Mouse (Mus musculus) midbrain, embryonic 14.5 days (tissue): ENCODE results near the gene Prss57. TPM values are rescaled to one million over a fixed set of nuclear protein-coding genes. Genes with fewer than 3 reads are reported as not detected.
A peak's percentile ranks its signal among the peaks of the same experiment; 100 is the strongest.

ENCODE experiments used
- ATAC-seq: fragments of 200-750 bp; cut with Nextera tagmentation; 2 replicates; pipeline ENCODE4 v1.8.0; 2017; ENCODE audit warnings: moderate number of reproducible peaks, moderate library complexity; ENCODE audit not compliant: low FRiP score, low TSS enrichment
- DNase-seq: peaks from one replicate; pipeline ENCODE4 v3.0.0-alpha.2; 2015
- H3K27ac ChIP-seq: fragments of 300-500 bp; sonication (generic); replicated peaks from 2 replicates; pipeline ENCODE4 v1.5.1; 2014; ENCODE audit warnings: mild to moderate bottlenecking, low read depth, low read length, moderate library complexity
- H3K27me3 ChIP-seq: fragments of 300-500 bp; sonication (generic); 2 replicates; pipeline ENCODE4 v1.6.1; 2014; ENCODE audit warnings: low read length, control low read depth, mixed read lengths; ENCODE audit not compliant: control insufficient read depth, insufficient read depth
- H3K36me3 ChIP-seq: fragments of 300-500 bp; sonication (generic); 2 replicates; pipeline ENCODE4 v1.6.1; 2014; ENCODE audit warnings: low read length, control low read depth; ENCODE audit not compliant: control insufficient read depth, insufficient read depth
- H3K4me1 ChIP-seq: fragments of 300-500 bp; sonication (generic); 2 replicates; pipeline ENCODE4 v1.6.1; 2014; ENCODE audit warnings: mild to moderate bottlenecking, antibody characterized with exemption, low read length, control low read depth; ENCODE audit not compliant: control insufficient read depth, insufficient read depth
- H3K4me2 ChIP-seq: fragments of 300-500 bp; sonication (generic); 2 replicates; pipeline ENCODE4 v1.6.1; 2014; ENCODE audit warnings: mild to moderate bottlenecking, low read length, moderate library complexity
- H3K4me3 ChIP-seq: fragments of 300-500 bp; sonication (generic); replicated peaks from 2 replicates; pipeline ENCODE4 v1.5.1; 2014; ENCODE audit warnings: low read depth, low read length
- H3K9ac ChIP-seq: fragments of 300-500 bp; sonication (generic); replicated peaks from 2 replicates; pipeline ENCODE4 v1.6.1; 2014; ENCODE audit warnings: mild to moderate bottlenecking, low read length, moderate library complexity
- H3K9me3 ChIP-seq: fragments of 300-500 bp; sonication (generic); 2 replicates; pipeline ENCODE4 v1.6.1; 2016; ENCODE audit warnings: low read length, control low read depth, mixed read lengths; ENCODE audit not compliant: control insufficient read depth
- WGBS: fragments of 180-500 bp; shearing (Covaris S2); extraction: QIAGEN DNeasy Blood & Tissue Kit; methylation state at CpG from one replicate; pipeline ENCODE4 v1.1.7; 2014; 5-methylcytosine and 5-hydroxymethylcytosine counted together
- polyA plus RNA-seq: library from polyadenylated mRNA; unstranded; fragments of >200 nt; fragmentation: Nextera tagmentation; extraction: Ambion mirVana; gene quantifications from 2 replicates; pipeline ENCODE4 v1.2.1, GENCODE M21; 2014

Gene Prss57
- polyA plus RNA-seq, 1 experiment from 2014 or later = 0.30 TPM

GRCm38 (mm10) chr10:79793051-79793737 lies 2.4 kb upstream of the Prss57 start, which contains the start of gene Palm:
Gene Palm, plus strand, starts transcription at chr10:79793572.
- Histone ChIP-seq H3K4me2 (peak within 1 kb of the TSS; percentile 91), H3K27ac (peak within 1 kb of the TSS; percentile 95), H3K27me3 (no peaks in the 10 kb centered on the region), H3K36me3 (no peaks in the 10 kb centered on the region), H3K4me3 (peak within 1 kb of the TSS; percentile 98), H3K9ac (peak within 1 kb of the TSS; percentile 96), H3K9me3 (no peaks in the 10 kb centered on the region), H3K4me1 (peaks cover 22% of the 10 kb centered on the region)
- WGBS = 6% methylated on average over 49 of the region's 51 CpGs
- ATAC-seq (peak; percentile 74), DNase-seq (peak; percentile 94)

- WGBS = 85% methylated on average over 5 of the region's 5 CpGs
- Histone ChIP-seq H3K4me3 (no peak overlapping the region), H3K9me3 (no peaks in the 10 kb centered on the region), H3K36me3 (no peaks in the 10 kb centered on the region), H3K9ac (no peak overlapping the region), H3K27ac (no peak overlapping the region), H3K4me2 (0 out of 2 replicates have a peak overlapping the region, but pooled peaks have one; percentile 91), H3K4me1 (peaks cover 22% of the 10 kb centered on the region), H3K27me3 (no peaks in the 10 kb centered on the region)
- DNase-seq (no peak), ATAC-seq (no peak)
Measured at GRCm38 (mm10) chr10:79792339-79793040, 1.7 kb upstream of the Prss57 start.

GRCm38 (mm10) chr10:79789581-79789980 lies 1.2 kb downstream of the Prss57 start:
- no peaks in the 10 kb centered on the region for H3K27me3 ChIP-seq
- H3K36me3 ChIP-seq = no peaks in the 10 kb centered on the region
- no peak overlapping the region for H3K4me3 ChIP-seq
- H3K4me2 ChIP-seq = no peak overlapping the region
- H3K9me3 ChIP-seq = no peaks in the 10 kb centered on the region
- H3K4me1 ChIP-seq = no peaks in the 10 kb centered on the region; the same call in 1 of the 2 replicates
- DNase-seq (no peak), ATAC-seq (no peak)
- 47% methylated on average over 2 of the region's 2 CpGs for WGBS
- H3K27ac ChIP-seq = no peak overlapping the region
- H3K9ac ChIP-seq = no peak overlapping the region; the same call in 1 of the 2 replicates

GRCm38 (mm10) chr10:79788386-79789158 lies 2.2 kb downstream of the Prss57 start:
- no peaks in the 10 kb centered on the region for H3K9me3 ChIP-seq
- ATAC-seq (no peak), DNase-seq (peak; percentile 87)
- H3K4me1 ChIP-seq = no peaks in the 10 kb centered on the region
- H3K27me3 ChIP-seq = no peaks in the 10 kb centered on the region
- H3K4me3 ChIP-seq = no peak overlapping the region
- H3K36me3 ChIP-seq = no peaks in the 10 kb centered on the region
- H3K9ac ChIP-seq = no peak overlapping the region
- 38% methylated on average over 7 of the region's 7 CpGs for WGBS
- H3K4me2 ChIP-seq = no peak overlapping the region
- H3K27ac ChIP-seq = no peak overlapping the region

GRCm38 (mm10) chr10:79783920-79784800 lies 6.6 kb downstream of the Prss57 start:
- Histone ChIP-seq H3K27ac (no peak overlapping the region), H3K9me3 (no peaks in the 10 kb centered on the region), H3K4me2 (no peak overlapping the region), H3K27me3 (peaks cover 20% of the 10 kb centered on the region; the same call in 1 of the 2 replicates), H3K4me1 (peaks cover 7% of the 10 kb centered on the region; the same call in 1 of the 2 replicates), H3K36me3 (no peaks in the 10 kb centered on the region), H3K4me3 (no peak overlapping the region), H3K9ac (0 out of 2 replicates have a peak overlapping the region, but pooled peaks have one; percentile 1)
- WGBS = 37% methylated on average over 27 of the region's 27 CpGs
- peak; percentile 73 for DNase-seq
- no peak for ATAC-seq

GRCm38 (mm10) chr10:79783050-79783449 lies 7.7 kb downstream of the Prss57 start:
- DNase-seq (no peak), ATAC-seq (no peak)
- H3K9ac ChIP-seq = no peak overlapping the region
- no peak overlapping the region for H3K4me2 ChIP-seq
- peaks cover 27% of the 10 kb centered on the region; the same call in 1 of the 2 replicates for H3K27me3 ChIP-seq
- no peaks in the 10 kb centered on the region for H3K9me3 ChIP-seq
- H3K36me3 ChIP-seq = no peaks in the 10 kb centered on the region
- 59% methylated on average over 7 of the region's 7 CpGs for WGBS
- peaks cover 7% of the 10 kb centered on the region; the same call in 1 of the 2 replicates for H3K4me1 ChIP-seq
- H3K27ac ChIP-seq = no peak overlapping the region
- no peak overlapping the region for H3K4me3 ChIP-seq

- H3K4me2 ChIP-seq = no peak overlapping the region
- peaks cover 33% of the 10 kb centered on the region; the same call in 1 of the 2 replicates for H3K27me3 ChIP-seq
- H3K9ac ChIP-seq = no peak overlapping the region
- no peaks in the 10 kb centered on the region for H3K9me3 ChIP-seq
- ATAC-seq = no peak
- peaks cover 7% of the 10 kb centered on the region; the same call in 1 of the 2 replicates for H3K4me1 ChIP-seq
- WGBS = 58% methylated on average over 5 of the region's 5 CpGs
- H3K4me3 ChIP-seq = no peak overlapping the region
- H3K27ac ChIP-seq = no peak overlapping the region
- DNase-seq = no peak
- H3K36me3 ChIP-seq = no peaks in the 10 kb centered on the region
Measured at GRCm38 (mm10) chr10:79781956-79782355, 8.8 kb downstream of the Prss57 start.

GRCm38 (mm10) chr10:79781139-79781538 lies 9.6 kb downstream of the Prss57 start:
- peak overlapping the region; percentile 40 for H3K4me3 ChIP-seq
- H3K9ac ChIP-seq = no peak overlapping the region
- H3K4me1 ChIP-seq = peaks cover 7% of the 10 kb centered on the region; the same call in 1 of the 2 replicates
- H3K27me3 ChIP-seq = peaks cover 37% of the 10 kb centered on the region; the same call in 1 of the 2 replicates
- no peaks in the 10 kb centered on the region for H3K9me3 ChIP-seq
- no peak for ATAC-seq
- H3K27ac ChIP-seq = no peak overlapping the region
- no peaks in the 10 kb centered on the region for H3K36me3 ChIP-seq
- DNase-seq = no peak
- WGBS = 31% methylated on average over 21 of the region's 21 CpGs
- peak overlapping the region; percentile 70 for H3K4me2 ChIP-seq
